Mouse (Mus musculus) myocyte (in vitro differentiated cells): ENCODE measurements around the gene Srsf10. TPM values are rescaled to one million over a fixed set of nuclear protein-coding genes. Genes with fewer than 3 reads are reported as not detected.

ENCODE experiments used
- H3K27me3 ChIP-seq: one replicate; pipeline ENCODE4 v1.6.1; 2011; ENCODE audit not compliant: control insufficient read depth, insufficient read depth, insufficient read length
- H3K36me3 ChIP-seq: one replicate; pipeline ENCODE4 v1.6.1; 2011; ENCODE audit not compliant: control insufficient read depth, insufficient read depth
- H3K4me2 ChIP-seq: one replicate; pipeline ENCODE4 v1.6.1; 2011; ENCODE audit warnings: low read depth, control low read depth
- H3K4me3 ChIP-seq: one replicate; pipeline ENCODE4 v1.5.1; 2011; ENCODE audit warnings: mild to moderate bottlenecking, control low read depth, moderate library complexity
- H3K79me2 ChIP-seq: one replicate; pipeline ENCODE4 v1.6.1; 2011; ENCODE audit not compliant: control insufficient read depth, insufficient read depth
- H3ac ChIP-seq: one replicate; pipeline ENCODE4 v1.6.1; 2011; ENCODE audit not compliant: control insufficient read depth, insufficient read length
- CEBPB ChIP-seq: IDR thresholded peaks from 2 replicates; pipeline ENCODE4 v1.6.1; 2011; ENCODE audit warnings: mild to moderate bottlenecking, moderate library complexity; ENCODE audit not compliant: poor library complexity, insufficient read depth, severe bottlenecking
- E2F4 ChIP-seq: IDR thresholded peaks from one replicate; pipeline ENCODE4 v1.6.1; 2011; ENCODE audit warnings: mild to moderate bottlenecking, control low read depth, moderate library complexity; ENCODE audit not compliant: insufficient read depth
- MAX ChIP-seq: IDR thresholded peaks from one replicate; pipeline ENCODE4 v1.6.1; 2011; ENCODE audit warnings: low read depth, mild to moderate bottlenecking, control low read depth
- MYOD1 ChIP-seq, 3 experiments: IDR thresholded peaks; one replicate each; pipeline ENCODE4 v1.6.1; 2011; ENCODE audit warnings: control low read depth in 2 of 3, low read depth in 2 of 3, mild to moderate bottlenecking in 2 of 3, moderate library complexity in 1 of 3; ENCODE audit not compliant: insufficient read length in 2 of 3, control insufficient read depth in 1 of 3
- MYOG ChIP-seq, 3 experiments: IDR thresholded peaks; one replicate each; pipeline ENCODE4 v1.6.1; 2011; ENCODE audit warnings: control low read depth in 2 of 3, low read depth in 2 of 3, mild to moderate bottlenecking in 2 of 3; ENCODE audit not compliant: insufficient read length in 2 of 3, control insufficient read depth in 1 of 3, insufficient read depth in 1 of 3
- POLR2A ChIP-seq: IDR thresholded peaks from one replicate; pipeline ENCODE4 v1.6.1; 2011; ENCODE audit warnings: low read depth, mild to moderate bottlenecking, control low read depth, moderate library complexity; ENCODE audit not compliant: insufficient read length
- POLR2AphosphoS2 ChIP-seq: IDR thresholded peaks from one replicate; pipeline ENCODE4 v1.6.1; 2011; ENCODE audit warnings: low read depth, control low read depth; ENCODE audit not compliant: insufficient read length
- REST ChIP-seq: IDR thresholded peaks from one replicate; pipeline ENCODE4 v1.6.1; 2011; ENCODE audit warnings: mild to moderate bottlenecking, control low read depth, moderate library complexity; ENCODE audit not compliant: insufficient read depth, insufficient read length
- SRF ChIP-seq: IDR thresholded peaks from one replicate; pipeline ENCODE4 v1.6.1; 2011; ENCODE audit warnings: low read depth; ENCODE audit not compliant: control insufficient read depth, insufficient read length
- TCF12 ChIP-seq: IDR thresholded peaks from one replicate; pipeline ENCODE4 v1.6.1; 2011; ENCODE audit warnings: mild to moderate bottlenecking, control low read depth; ENCODE audit not compliant: poor library complexity, insufficient read depth, severe bottlenecking
- TCF3 ChIP-seq: IDR thresholded peaks from one replicate; pipeline ENCODE4 v1.6.1; 2011; ENCODE audit warnings: low read depth, control low read depth; ENCODE audit not compliant: insufficient read length
- USF1 ChIP-seq: IDR thresholded peaks from one replicate; pipeline ENCODE4 v1.6.1; 2011; ENCODE audit warnings: low read depth, mild to moderate bottlenecking, control low read depth, moderate library complexity
- polyA plus RNA-seq: library from polyadenylated mRNA; unstranded; fragments of >200 nt; fragmentation: generic; extraction: Trizol; gene quantifications from one replicate; pipeline ENCODE4 v1.2.1, GENCODE M21; 2012; ENCODE audit warnings: missing spikeins

The Srsf10 gene
- polyA plus RNA-seq, 1 experiment, result 22.3 TPM

GRCm38 (mm10) chr4:135832070-135832469 is 23.5 kb upstream of the Srsf10 start:
- no peaks in the 10 kb centered on the region for H3K27me3 ChIP-seq
- TF ChIP-seq POLR2AphosphoS2, result no peak
- no peak for TF ChIP-seq TCF3
- TF ChIP-seq POLR2A, result no peak
- no peak for TF ChIP-seq MAX
- no peak for TF ChIP-seq E2F4
- TF ChIP-seq SRF, result no peak
- TF ChIP-seq REST, result no peak
- TF ChIP-seq MYOD1 (IDR thresholded peaks at IDR 0.05; ENCODE audit: control insufficient read depth in 1 of 3, insufficient read length in 2 of 3, low read depth in 2 of 3), result no peak
- H3K4me3 ChIP-seq, result no peak overlapping the region
- no peak overlapping the region for H3ac ChIP-seq
- no peaks in the 10 kb centered on the region for H3K36me3 ChIP-seq
- H3K4me2 ChIP-seq, result no peak overlapping the region
- H3K79me2 ChIP-seq, result no peaks in the 10 kb centered on the region

- no peaks in the 10 kb centered on the region for H3K27me3 ChIP-seq
- no peak overlapping the region for H3ac ChIP-seq
- TF ChIP-seq TCF3 (no peak), TCF12 (no peak), MYOG (IDR thresholded peaks at IDR 0.05; ENCODE audit: control insufficient read depth in 1 of 3, insufficient read depth in 1 of 3, insufficient read length in 2 of 3, low read depth in 2 of 3) (no peak), MYOD1 (IDR thresholded peaks at IDR 0.05; ENCODE audit: control insufficient read depth in 1 of 3, insufficient read length in 2 of 3, low read depth in 2 of 3) (no peak), SRF (no peak), MAX (no peak)
These were observed 22.0 kb upstream of the Srsf10 start for GRCm38 (mm10) chr4:135833301-135834123.

DNA sequence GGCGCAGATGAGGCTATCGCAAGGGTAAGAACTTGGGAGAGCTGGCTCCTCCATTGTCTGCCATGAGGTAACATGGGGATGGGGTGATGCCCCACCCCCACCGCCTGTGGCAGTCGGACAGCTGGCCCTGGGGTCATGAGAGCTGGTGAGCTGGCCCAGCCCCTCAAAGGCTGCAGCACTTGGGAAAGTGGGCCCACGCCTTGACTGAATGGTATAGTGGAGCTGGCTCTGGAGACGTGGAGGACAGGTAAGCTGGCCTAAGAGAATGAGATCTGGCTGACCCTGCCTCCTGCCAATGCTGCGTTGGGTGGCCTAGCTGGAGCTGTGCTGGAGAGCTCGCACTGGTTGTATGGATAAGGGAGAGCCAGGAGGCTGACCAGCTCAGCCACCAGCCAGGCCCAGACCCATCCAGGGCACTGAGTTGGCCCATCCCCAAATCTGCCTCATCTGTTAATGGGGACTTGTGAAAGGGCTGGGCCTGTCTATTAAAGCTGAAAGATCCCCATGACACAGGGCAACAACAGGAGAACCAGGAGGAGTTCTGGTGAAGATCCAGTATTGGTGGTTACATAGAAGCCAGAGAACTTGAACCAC is 21.3 kb upstream of the Srsf10 start:
- no peaks in the 10 kb centered on the region for H3K27me3 ChIP-seq
- H3K4me3 ChIP-seq, result no peak overlapping the region
- no peaks in the 10 kb centered on the region for H3K79me2 ChIP-seq
- no peak overlapping the region for H3K4me2 ChIP-seq
- H3ac ChIP-seq, result no peak overlapping the region
- no peaks in the 10 kb centered on the region for H3K36me3 ChIP-seq
- TF ChIP-seq MYOG (IDR thresholded peaks at IDR 0.05; ENCODE audit: control insufficient read depth in 1 of 3, insufficient read depth in 1 of 3, insufficient read length in 2 of 3, low read depth in 2 of 3) (no peak), CEBPB (no peak), USF1 (no peak), POLR2AphosphoS2 (no peak), SRF (no peak), REST (no peak), MAX (no peak), MYOD1 (IDR thresholded peaks at IDR 0.05; ENCODE audit: control insufficient read depth in 1 of 3, insufficient read length in 2 of 3, low read depth in 2 of 3) (no peak), POLR2A (no peak), E2F4 (no peak), TCF12 (no peak)

More at GRCm38 (mm10) chr4:135833301-135834123, 22.0 kb upstream of the Srsf10 start:
- no peaks in the 10 kb centered on the region for H3K36me3 ChIP-seq
- H3K4me2 ChIP-seq, result no peak overlapping the region
- no peak overlapping the region for H3K4me3 ChIP-seq
- no peaks in the 10 kb centered on the region for H3K79me2 ChIP-seq

DNA sequence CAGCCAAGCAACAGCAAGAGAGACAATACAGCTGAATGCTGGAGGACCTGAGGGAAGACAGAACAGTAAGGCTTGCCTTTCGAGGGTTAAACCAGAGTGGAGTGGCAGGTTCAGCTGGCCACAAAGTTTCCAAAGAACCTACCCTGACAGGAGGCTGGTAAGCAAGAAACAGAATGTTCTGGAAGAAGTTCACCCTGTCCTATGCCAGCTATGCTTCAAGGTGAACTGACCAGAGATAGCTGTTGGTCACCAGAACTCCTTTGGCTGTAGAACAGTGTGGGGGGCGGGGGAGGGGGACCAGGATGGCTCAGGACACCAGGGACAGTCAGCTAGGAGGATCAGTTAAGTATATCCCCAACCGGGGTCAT is 16.6 kb upstream of the Srsf10 start:
- no peak overlapping the region for H3K4me3 ChIP-seq
- H3K36me3 ChIP-seq, result no peaks in the 10 kb centered on the region
- TF ChIP-seq POLR2A (no peak), MYOD1 (IDR thresholded peaks at IDR 0.05; ENCODE audit: control insufficient read depth in 1 of 3, insufficient read length in 2 of 3, low read depth in 2 of 3) (no peak), TCF12 (no peak), REST (no peak), MAX (no peak), CEBPB (no peak), TCF3 (no peak)
- no peak overlapping the region for H3ac ChIP-seq
- no peaks in the 10 kb centered on the region for H3K79me2 ChIP-seq
- H3K4me2 ChIP-seq, result no peak overlapping the region
- H3K27me3 ChIP-seq, result no peaks in the 10 kb centered on the region

DNA sequence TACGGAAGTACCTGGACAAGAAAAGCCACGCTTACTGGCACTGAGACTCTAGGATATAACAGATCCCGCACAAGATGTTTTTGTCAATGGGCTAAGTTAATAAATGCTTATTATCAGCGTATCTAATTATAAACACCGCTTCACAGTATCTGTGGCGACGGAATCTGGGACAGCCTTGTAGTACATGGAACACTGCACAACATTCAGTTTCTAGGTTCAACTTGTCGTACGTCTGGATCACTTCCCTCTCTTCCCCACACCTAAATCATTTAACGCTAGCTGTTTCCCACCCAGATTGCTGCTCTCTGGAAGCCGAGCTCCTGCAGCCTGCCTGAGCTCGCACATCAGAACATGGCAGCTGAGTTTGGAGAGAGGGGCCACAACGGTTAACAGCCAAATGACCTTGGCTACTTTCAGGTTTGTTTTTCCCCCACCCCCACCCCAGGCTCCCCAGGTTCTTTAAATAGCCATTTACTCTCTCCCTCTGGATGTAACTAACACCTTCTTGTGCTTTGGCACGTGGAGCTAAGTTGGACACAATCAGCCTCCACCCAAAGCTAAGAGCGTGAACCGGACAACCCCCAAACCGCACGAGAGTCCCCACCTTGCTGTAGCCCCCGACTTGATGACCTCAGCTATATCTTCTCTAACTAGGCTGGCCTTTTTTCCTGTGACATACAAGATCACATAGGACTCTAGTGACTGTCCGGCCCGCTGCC is 16.1 kb upstream of the Srsf10 start:
- Histone ChIP-seq H3K27me3 (no peaks in the 10 kb centered on the region), H3ac (no peak overlapping the region), H3K79me2 (no peaks in the 10 kb centered on the region), H3K36me3 (no peaks in the 10 kb centered on the region), H3K4me3 (no peak overlapping the region), H3K4me2 (no peak overlapping the region)
- TF ChIP-seq MYOG (IDR thresholded peaks at IDR 0.05; ENCODE audit: control insufficient read depth in 1 of 3, insufficient read depth in 1 of 3, insufficient read length in 2 of 3, low read depth in 2 of 3), result no peak
- no peak for TF ChIP-seq REST
- no peak for TF ChIP-seq SRF
- TF ChIP-seq MAX, result no peak
